Mouse (Mus musculus) heart, embryonic 10.5 days (tissue): ENCODE results near the gene Cbr2. TPM values are rescaled to one million over a fixed set of nuclear protein-coding genes. Genes with fewer than 3 reads are reported as not detected.

Experiments
- DNase-seq: peaks from one replicate; pipeline ENCODE4 v3.0.0-alpha.2; 2017; ENCODE audit warnings: low spot score
- H3K27ac ChIP-seq: fragments of 300-500 bp; sonication (generic); 2 replicates; pipeline ENCODE4 v1.5.1; 2016; ENCODE audit warnings: mild to moderate bottlenecking
- H3K27me3 ChIP-seq: fragments of 300-500 bp; sonication (generic); 2 replicates; pipeline ENCODE4 v1.6.1; 2016; ENCODE audit warnings: mild to moderate bottlenecking; ENCODE audit not compliant: poor library complexity, insufficient read depth, severe bottlenecking
- H3K36me3 ChIP-seq: fragments of 300-500 bp; sonication (generic); 2 replicates; pipeline ENCODE4 v1.6.1; 2016; ENCODE audit warnings: mild to moderate bottlenecking, moderate library complexity
- H3K4me1 ChIP-seq: fragments of 300-500 bp; sonication (generic); 2 replicates; pipeline ENCODE4 v1.6.1; 2016; ENCODE audit warnings: mild to moderate bottlenecking
- H3K4me3 ChIP-seq: fragments of 300-500 bp; sonication (generic); 2 replicates; pipeline ENCODE4 v1.5.1; 2016; ENCODE audit warnings: mild to moderate bottlenecking, moderate library complexity
- H3K9me3 ChIP-seq: fragments of 300-500 bp; sonication (generic); 2 replicates; pipeline ENCODE4 v1.6.1; 2016; ENCODE audit warnings: mild to moderate bottlenecking, moderate library complexity
- WGBS: fragments of 180-500 bp; shearing (Covaris S2); methylation state at CpG from one replicate; pipeline ENCODE4 v1.1.7; 2016; 5-methylcytosine and 5-hydroxymethylcytosine counted together
- polyA plus RNA-seq: library from polyadenylated mRNA; unstranded; fragments of >200 nt; fragmentation: Nextera tagmentation; extraction: Ambion mirVana; gene quantifications from 2 replicates; pipeline ENCODE4 v1.2.1, GENCODE M21; 2016

Cbr2 gene
- polyA plus RNA-seq, 1 experiment from 2014 or later = 1.3 TPM

- Histone ChIP-seq H3K9me3 (no peaks in the 10 kb centered on the region), H3K27ac (peak overlapping the region; percentile 84), H3K4me3 (peak overlapping the region; percentile 16; the same call in 1 of the 2 replicates), H3K4me1 (peaks cover 73% of the 10 kb centered on the region), H3K27me3 (no peaks in the 10 kb centered on the region), H3K36me3 (peaks cover 50% of the 10 kb centered on the region)
- 51% methylated on average over 15 of the region's 15 CpGs for whole genome bisulfite sequencing
- DNase-seq = no peak
Observed at GRCm38 (mm10) chr11:120703696-120704454, 28.0 kb downstream of the Cbr2 start.

DNA sequence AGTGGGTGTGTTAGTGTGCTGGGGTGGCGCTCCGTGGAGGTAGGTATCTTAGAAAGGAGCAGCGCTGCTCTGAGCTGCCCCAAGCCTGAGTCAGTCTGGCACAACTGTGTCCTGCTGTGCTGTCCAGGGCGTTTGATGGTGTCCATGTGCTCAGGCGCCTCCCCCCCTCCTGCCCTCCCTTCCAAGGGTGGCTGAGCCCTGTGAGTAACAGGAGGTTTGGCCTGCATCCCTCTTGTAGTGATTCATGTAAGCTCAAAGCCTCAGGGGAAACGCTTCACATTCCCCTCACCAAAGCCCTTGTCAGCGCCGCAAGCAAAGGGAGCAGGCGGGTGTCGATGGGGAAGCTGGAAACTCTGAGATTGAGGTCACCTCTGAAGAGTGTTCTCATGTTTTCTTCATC lies 34.2 kb downstream of the Cbr2 start:
- 32% methylated on average over 10 of the region's 10 CpGs for WGBS
- Histone ChIP-seq H3K4me3 (no peak overlapping the region), H3K36me3 (peaks cover 64% of the 10 kb centered on the region), H3K9me3 (no peaks in the 10 kb centered on the region), H3K27me3 (no peaks in the 10 kb centered on the region), H3K27ac (peak overlapping the region; percentile 80), H3K4me1 (peaks cover 59% of the 10 kb centered on the region)
- peak; percentile 88 for DNase-seq

GRCm38 (mm10) chr11:120696568-120696967 lies 35.3 kb downstream of the Cbr2 start:
- Histone ChIP-seq H3K4me1 (peaks cover 59% of the 10 kb centered on the region), H3K36me3 (peaks cover 64% of the 10 kb centered on the region), H3K9me3 (no peaks in the 10 kb centered on the region), H3K4me3 (no peak overlapping the region), H3K27me3 (no peaks in the 10 kb centered on the region), H3K27ac (peak overlapping the region; percentile 84; the same call in 1 of the 2 replicates)
- DNase-seq = no peak
- 87% methylated on average over 6 of the region's 6 CpGs for WGBS

GRCm38 (mm10) chr11:120695641-120696040 lies 36.3 kb downstream of the Cbr2 start:
- Histone ChIP-seq H3K36me3 (peaks cover 62% of the 10 kb centered on the region), H3K27ac (peak overlapping the region; percentile 84), H3K9me3 (no peaks in the 10 kb centered on the region), H3K27me3 (no peaks in the 10 kb centered on the region), H3K4me1 (peaks cover 54% of the 10 kb centered on the region), H3K4me3 (no peak overlapping the region)
- no peak for DNase-seq
- 61% methylated on average over 12 of the region's 12 CpGs for WGBS

GRCm38 (mm10) chr11:120695184-120695583 lies 36.7 kb downstream of the Cbr2 start:
- H3K27ac ChIP-seq = peak overlapping the region; percentile 84
- H3K27me3 ChIP-seq = no peaks in the 10 kb centered on the region
- H3K4me3 ChIP-seq = no peak overlapping the region; the same call in 1 of the 2 replicates
- WGBS = 13% methylated on average over 4 of the region's 4 CpGs
- no peaks in the 10 kb centered on the region for H3K9me3 ChIP-seq
- peaks cover 49% of the 10 kb centered on the region for H3K4me1 ChIP-seq
- DNase-seq = peak; percentile 84
- H3K36me3 ChIP-seq = peaks cover 62% of the 10 kb centered on the region

- 71% methylated on average over 3 of the region's 3 CpGs for WGBS
- H3K9me3 ChIP-seq = no peaks in the 10 kb centered on the region
- no peak for DNase-seq
- H3K27me3 ChIP-seq = no peaks in the 10 kb centered on the region
- H3K4me1 ChIP-seq = peaks cover 40% of the 10 kb centered on the region
- peaks cover 65% of the 10 kb centered on the region for H3K36me3 ChIP-seq
- H3K4me3 ChIP-seq = no peak overlapping the region
- H3K27ac ChIP-seq = no peak overlapping the region
Observed at GRCm38 (mm10) chr11:120693461-120693860, 38.5 kb downstream of the Cbr2 start.

- H3K4me1 ChIP-seq = peaks cover 30% of the 10 kb centered on the region
- H3K27ac ChIP-seq = no peak overlapping the region
- 88% methylated on average over 4 of the region's 4 CpGs for WGBS
Observed at GRCm38 (mm10) chr11:120692471-120693011, 39.4 kb downstream of the Cbr2 start.

DNA sequence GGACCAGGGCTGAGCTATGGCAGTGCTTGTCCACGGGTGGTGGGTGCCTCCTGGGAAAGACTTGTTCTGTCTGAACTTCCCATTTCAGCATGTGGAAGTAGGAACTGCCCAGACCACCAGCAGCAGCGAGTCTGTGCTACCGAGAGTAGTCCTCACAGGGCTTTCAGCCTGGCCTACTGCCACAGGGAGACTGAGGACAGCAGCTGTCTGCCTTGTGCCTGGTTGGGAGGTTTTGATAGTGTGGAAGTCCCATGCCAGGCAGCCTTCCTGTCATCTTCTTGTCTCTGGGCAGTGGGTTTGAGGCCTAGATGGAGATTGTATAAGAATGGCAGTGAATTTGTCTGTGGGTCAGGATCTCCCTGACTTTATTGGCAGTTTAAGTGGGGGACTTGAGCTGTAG lies 42.5 kb downstream of the Cbr2 start:
- WGBS = 86% methylated on average over 3 of the region's 3 CpGs
- Histone ChIP-seq H3K9me3 (no peaks in the 10 kb centered on the region), H3K4me3 (no peak overlapping the region), H3K4me1 (peaks cover 9% of the 10 kb centered on the region), H3K36me3 (peaks cover 81% of the 10 kb centered on the region), H3K27me3 (no peaks in the 10 kb centered on the region), H3K27ac (no peak overlapping the region)
- no peak for DNase-seq

More at GRCm38 (mm10) chr11:120692471-120693011, 39.4 kb downstream of the Cbr2 start:
- Histone ChIP-seq H3K9me3 (no peaks in the 10 kb centered on the region), H3K27me3 (no peaks in the 10 kb centered on the region), H3K4me3 (no peak overlapping the region), H3K36me3 (peaks cover 74% of the 10 kb centered on the region)
- DNase-seq = no peak

DNA sequence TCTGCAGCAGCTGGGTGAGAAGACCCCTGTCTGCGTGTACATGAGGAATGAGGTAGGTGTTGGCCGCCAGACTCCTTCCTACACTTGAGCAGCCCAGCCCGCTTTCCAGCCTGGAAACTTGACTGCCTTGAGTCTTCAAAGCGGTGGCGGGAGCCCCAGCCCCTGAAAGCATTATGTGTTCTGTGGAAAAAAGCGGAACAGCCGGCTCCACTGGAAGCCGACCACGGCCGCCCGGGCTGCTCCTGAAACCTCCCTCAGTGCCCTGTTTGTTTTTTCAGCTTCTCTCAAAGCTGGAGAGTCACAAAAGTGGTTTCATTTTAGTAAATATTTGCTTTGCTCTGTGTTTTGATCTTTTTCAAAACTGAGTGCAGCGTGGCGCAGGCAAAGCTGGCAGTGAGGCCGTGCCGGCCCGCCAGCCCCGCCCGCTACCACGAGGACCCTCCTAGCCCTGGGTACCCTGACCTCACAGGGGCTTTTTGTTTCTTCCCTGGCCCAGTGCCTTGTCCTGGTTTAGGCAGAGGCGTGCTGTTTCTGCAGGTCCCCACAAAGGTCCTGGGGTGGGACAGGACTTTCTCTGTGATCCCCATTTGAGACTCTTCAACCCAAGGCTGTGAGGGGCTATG lies 45.2 kb downstream of the Cbr2 start:
- no peak for DNase-seq
- H3K9me3 ChIP-seq = no peaks in the 10 kb centered on the region
- no peaks in the 10 kb centered on the region for H3K27me3 ChIP-seq
- H3K27ac ChIP-seq = no peak overlapping the region
- H3K36me3 ChIP-seq = peaks cover 80% of the 10 kb centered on the region
- 91% methylated on average over 20 of the region's 20 CpGs for WGBS
- H3K4me1 ChIP-seq = peaks cover 12% of the 10 kb centered on the region; the same call in 1 of the 2 replicates
- no peak overlapping the region for H3K4me3 ChIP-seq

DNA sequence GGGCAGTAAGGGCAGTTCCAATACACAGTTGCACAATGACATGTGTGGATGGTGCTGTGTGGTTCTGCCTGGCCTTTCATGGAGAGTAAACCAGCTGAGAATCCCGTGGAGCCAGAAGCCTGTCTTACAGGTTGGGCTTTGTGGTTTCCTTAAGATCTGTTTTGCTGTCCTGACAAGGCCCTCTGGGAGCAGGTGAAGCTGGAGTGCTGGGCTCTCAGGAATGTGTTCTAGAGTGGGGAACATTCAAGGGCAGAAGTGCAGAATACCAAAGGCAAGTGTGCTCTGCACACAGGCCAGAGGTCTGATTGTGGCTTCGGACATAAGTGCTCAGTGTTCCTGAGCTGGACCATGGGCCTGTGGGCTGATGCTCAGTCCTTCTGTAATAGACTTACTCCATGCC lies 47.3 kb downstream of the Cbr2 start:
- Histone ChIP-seq H3K9me3 (no peaks in the 10 kb centered on the region), H3K4me3 (no peak overlapping the region), H3K27ac (no peak overlapping the region), H3K4me1 (peaks cover 12% of the 10 kb centered on the region; the same call in 1 of the 2 replicates), H3K27me3 (no peaks in the 10 kb centered on the region), H3K36me3 (peaks cover 84% of the 10 kb centered on the region)
- WGBS = 85% methylated on average over 2 of the region's 2 CpGs
- DNase-seq = no peak

- no peaks in the 10 kb centered on the region for H3K9me3 ChIP-seq
- H3K36me3 ChIP-seq = peaks cover 84% of the 10 kb centered on the region
- no peak for DNase-seq
- H3K27ac ChIP-seq = no peak overlapping the region
- peaks cover 12% of the 10 kb centered on the region; the same call in 1 of the 2 replicates for H3K4me1 ChIP-seq
- no peak overlapping the region for H3K4me3 ChIP-seq
- WGBS = 88% methylated on average over 2 of the region's 2 CpGs
- H3K27me3 ChIP-seq = no peaks in the 10 kb centered on the region
Observed at GRCm38 (mm10) chr11:120684086-120684485, 47.8 kb downstream of the Cbr2 start.

- Histone ChIP-seq H3K4me3 (no peak overlapping the region), H3K36me3 (peaks cover 84% of the 10 kb centered on the region), H3K27me3 (no peaks in the 10 kb centered on the region), H3K4me1 (peaks cover 12% of the 10 kb centered on the region; the same call in 1 of the 2 replicates), H3K27ac (no peak overlapping the region), H3K9me3 (no peaks in the 10 kb centered on the region)
- DNase-seq = no peak
- WGBS = 83% methylated on average over 3 of the region's 3 CpGs
Observed at GRCm38 (mm10) chr11:120683536-120683935, 48.4 kb downstream of the Cbr2 start.

- DNase-seq = no peak
- Histone ChIP-seq H3K4me3 (no peak overlapping the region), H3K27me3 (no peaks in the 10 kb centered on the region), H3K4me1 (peaks cover 12% of the 10 kb centered on the region; the same call in 1 of the 2 replicates), H3K36me3 (peaks cover 84% of the 10 kb centered on the region), H3K27ac (no peak overlapping the region), H3K9me3 (no peaks in the 10 kb centered on the region)
- 88% methylated on average over 5 of the region's 5 CpGs for WGBS
Observed at GRCm38 (mm10) chr11:120682683-120683082, 49.2 kb downstream of the Cbr2 start.
